Mouse (Mus musculus): ENCODE results near the gene Avp.

The Avp gene

GRCm38 (mm10) chr2:130569926-130570325, 12.4 kb downstream of the Avp start:
- DNase-seq (ENCODE audit: low read depth): no peak

- DNase-seq (ENCODE audit: low read depth): no peak
Observed at GRCm38 (mm10) chr2:130568921-130569320, 13.4 kb downstream of the Avp start.

- no peak for DNase-seq (ENCODE audit: low read depth)
Observed at GRCm38 (mm10) chr2:130564983-130565382, 17.4 kb downstream of the Avp start.

GRCm38 (mm10) chr2:130564063-130564462, 18.3 kb downstream of the Avp start:
- DNase-seq (ENCODE audit: low read depth): no peak

- peak; percentile 88 for DNase-seq (ENCODE audit: low read depth)
Observed at GRCm38 (mm10) chr2:130563212-130564055, 18.9 kb downstream of the Avp start, which contains the start of gene Mrps26. Mrps26 (plus strand) TSS chr2:130563742.

GRCm38 (mm10) chr2:130558015-130558414, 24.3 kb downstream of the Avp start:
- no peak for DNase-seq (ENCODE audit: low read depth)

- no peak for DNase-seq (ENCODE audit: low read depth)
Observed at GRCm38 (mm10) chr2:130557462-130557861, 24.9 kb downstream of the Avp start.

- DNase-seq (ENCODE audit: low read depth): no peak
Observed at GRCm38 (mm10) chr2:130556292-130556691, 26.1 kb downstream of the Avp start.

GRCm38 (mm10) chr2:130554841-130555240, 27.5 kb downstream of the Avp start:
- no peak for DNase-seq (ENCODE audit: low read depth)

- no peak for DNase-seq (ENCODE audit: low read depth)
Observed at GRCm38 (mm10) chr2:130546957-130547356, 35.4 kb downstream of the Avp start.

- DNase-seq (ENCODE audit: low read depth): no peak
Observed at GRCm38 (mm10) chr2:130540266-130540665, 42.1 kb downstream of the Avp start.

- DNase-seq (ENCODE audit: low read depth): peak; percentile 25
Observed at GRCm38 (mm10) chr2:130538876-130539546, 43.3 kb downstream of the Avp start.

GRCm38 (mm10) chr2:130536890-130537289, 45.5 kb downstream of the Avp start:
- DNase-seq (ENCODE audit: low read depth): no peak

- DNase-seq (ENCODE audit: low read depth): no peak
Observed at GRCm38 (mm10) chr2:130535017-130535416, 47.3 kb downstream of the Avp start.

GRCm38 (mm10) chr2:130532201-130532600, 50.2 kb downstream of the Avp start:
- no peak for DNase-seq (ENCODE audit: low read depth)

Data from c-Kit-positive CD71-negative TER-119-negative erythroid progenitor cells, embryonic 14.5 days (primary cell).